Mouse (Mus musculus): ENCODE measurements at regions not wholly inside any gene's neighbourhood (a gene's known extent, or its start where the extent isn't known, plus 50 kb on each side); places are given as distances from the start of the nearest gene placed in this dataset.

- DNase-seq = peak; percentile 10
These were observed 238.7 kb upstream of the Mmadhc start for GRCm38 (mm10) chr2:50535085-50535878.

GRCm38 (mm10) chr2:50533702-50534101 is 237.1 kb upstream of the Mmadhc start:
- no peak for DNase-seq

GRCm38 (mm10) chr2:50527425-50527824 is 230.8 kb upstream of the Mmadhc start:
- no peak for DNase-seq

- no peak for DNase-seq
These were observed 228.4 kb upstream of the Mmadhc start for GRCm38 (mm10) chr2:50524838-50525615.

- DNase-seq = no peak
These were observed 223.6 kb upstream of the Mmadhc start for GRCm38 (mm10) chr2:50520169-50520568.

GRCm38 (mm10) chr2:50519129-50519504 is 222.5 kb upstream of the Mmadhc start:
- DNase-seq = no peak

- no peak for DNase-seq
These were observed 221.9 kb upstream of the Mmadhc start for GRCm38 (mm10) chr2:50518371-50519128.

GRCm38 (mm10) chr2:50513276-50513675 is 216.7 kb upstream of the Mmadhc start:
- DNase-seq = no peak

- no peak for DNase-seq
These were observed 202.1 kb upstream of the Mmadhc start for GRCm38 (mm10) chr2:50498713-50499112.

- no peak for DNase-seq
These were observed 199.4 kb upstream of the Mmadhc start for GRCm38 (mm10) chr2:50496057-50496433.

GRCm38 (mm10) chr2:50495141-50496056 is 198.8 kb upstream of the Mmadhc start:
- DNase-seq = no peak

GRCm38 (mm10) chr2:50493597-50494335 is 197.2 kb upstream of the Mmadhc start:
- DNase-seq = no peak

GRCm38 (mm10) chr2:50463799-50464198 is 167.2 kb upstream of the Mmadhc start:
- no peak for DNase-seq

GRCm38 (mm10) chr2:50462378-50462777 is 165.8 kb upstream of the Mmadhc start:
- DNase-seq = no peak

GRCm38 (mm10) chr2:50456654-50457053 is 160.1 kb upstream of the Mmadhc start:
- no peak for DNase-seq

GRCm38 (mm10) chr2:50448117-50448516 is 151.5 kb upstream of the Mmadhc start:
- no peak for DNase-seq

- no peak for DNase-seq
These were observed 149.4 kb upstream of the Mmadhc start for GRCm38 (mm10) chr2:50445963-50446485.

- DNase-seq = no peak
These were observed 143.7 kb upstream of the Mmadhc start for GRCm38 (mm10) chr2:50440333-50440732.

- DNase-seq = no peak
These were observed 136.6 kb upstream of the Mmadhc start for GRCm38 (mm10) chr2:50433166-50433565.

- no peak for DNase-seq
These were observed 128.6 kb upstream of the Mmadhc start for GRCm38 (mm10) chr2:50425151-50425550.

GRCm38 (mm10) chr2:50419648-50420047 is 123.0 kb upstream of the Mmadhc start:
- DNase-seq = no peak
